Mouse (Mus musculus) B cell, adult 2 months (primary cell): ENCODE results near the gene Ckmt2.
A peak's percentile ranks its signal among the peaks of the same experiment; 100 is the strongest.

ENCODE experiments used
- DNase-seq, 2 experiments: peaks; one replicate each; pipeline ENCODE4 v3.0.0; 2022

Gene Ckmt2

GRCm38 (mm10) chr13:91876741-91877349, at the start of gene Ckmt2:
Gene Ckmt2, minus strand, starts transcription at chr13:91876885.
- DNase-seq = no peak

GRCm38 (mm10) chr13:91921010-91921409, 44.3 kb upstream of the Ckmt2 start:
- DNase-seq = no peak

GRCm38 (mm10) chr13:91918764-91919163, 42.1 kb upstream of the Ckmt2 start:
- no peak for DNase-seq

- no peak for DNase-seq
These were observed 41.1 kb upstream of the Ckmt2 start for GRCm38 (mm10) chr13:91917835-91918234.

- DNase-seq = no peak
These were observed 39.6 kb upstream of the Ckmt2 start for GRCm38 (mm10) chr13:91916308-91916707.

GRCm38 (mm10) chr13:91915582-91916239, 39.0 kb upstream of the Ckmt2 start:
- no peak for DNase-seq

- no peak for DNase-seq
These were observed 38.5 kb upstream of the Ckmt2 start for GRCm38 (mm10) chr13:91915192-91915581.

- no peak for DNase-seq
These were observed 35.0 kb upstream of the Ckmt2 start for GRCm38 (mm10) chr13:91911652-91912051.

GRCm38 (mm10) chr13:91911211-91911610, 34.5 kb upstream of the Ckmt2 start:
- DNase-seq = no peak

GRCm38 (mm10) chr13:91908202-91908980, 31.7 kb upstream of the Ckmt2 start:
- peak; percentile 74 to 75 for DNase-seq

GRCm38 (mm10) chr13:91906338-91906737, 29.7 kb upstream of the Ckmt2 start:
- no peak for DNase-seq

- no peak for DNase-seq
These were observed 19.8 kb upstream of the Ckmt2 start for GRCm38 (mm10) chr13:91896476-91896875.

GRCm38 (mm10) chr13:91893132-91893531, 16.4 kb upstream of the Ckmt2 start:
- DNase-seq = peak; percentile 3 to 19

- no peak for DNase-seq
These were observed 13.4 kb upstream of the Ckmt2 start for GRCm38 (mm10) chr13:91890031-91890619.

GRCm38 (mm10) chr13:91884714-91885386, 8.2 kb upstream of the Ckmt2 start:
- no peak for DNase-seq

GRCm38 (mm10) chr13:91881837-91882480, 5.3 kb upstream of the Ckmt2 start:
- DNase-seq = peak; percentile 28 to 34

- no peak for DNase-seq
These were observed 3.6 kb upstream of the Ckmt2 start for GRCm38 (mm10) chr13:91880256-91880655.

GRCm38 (mm10) chr13:91877996-91878395, 1.3 kb upstream of the Ckmt2 start:
- no peak for DNase-seq

GRCm38 (mm10) chr13:91877350-91877749, 665 bp upstream of the Ckmt2 start:
- DNase-seq = no peak

- no peak for DNase-seq
These were observed 1.1 kb downstream of the Ckmt2 start for GRCm38 (mm10) chr13:91875581-91875980.

GRCm38 (mm10) chr13:91874565-91874964, 2.1 kb downstream of the Ckmt2 start:
- DNase-seq = no peak

GRCm38 (mm10) chr13:91873734-91874329, 2.9 kb downstream of the Ckmt2 start:
- no peak for DNase-seq
